Mouse (Mus musculus) heart, embryonic 12.5 days (tissue): ENCODE data around the gene Klhdc3. TPM values are rescaled to one million over a fixed set of nuclear protein-coding genes. Genes with fewer than 3 reads are reported as not detected.

Source experiments
- polyA plus RNA-seq: library from polyadenylated mRNA; unstranded; fragments of >200 nt; fragmentation: Nextera tagmentation; extraction: Ambion mirVana; gene quantifications from 2 replicates; pipeline ENCODE4 v1.2.1, GENCODE M21; 2016

Klhdc3 gene
- polyA plus RNA-seq, 1 experiment from 2014 or later = 149 TPM

Other genes starting within 250 kb of the Klhdc3 start
- gene Slc22a7, start 242.5 kb downstream of the Klhdc3 start, polyA plus RNA-seq = not detected in 2 replicates
- gene Ttbk1, start 193.2 kb downstream of the Klhdc3 start, polyA plus RNA-seq = 0.08 and 0.13 TPM in 2 replicates
- gene Dnph1, start 184.2 kb downstream of the Klhdc3 start, polyA plus RNA-seq = 24.2 and 25.9 TPM in 2 replicates
- 7.2 and 7.4 TPM in 2 replicates for gene Cul9, start 134.5 kb downstream of the Klhdc3 start, polyA plus RNA-seq
- 15.0 and 17.5 TPM in 2 replicates for gene Srf, start 124.7 kb downstream of the Klhdc3 start, polyA plus RNA-seq
- 68.5 and 71.4 TPM in 2 replicates for gene Ptk7, start 51.4 kb downstream of the Klhdc3 start, polyA plus RNA-seq
- 19.9 and 21.1 TPM in 2 replicates for gene Klc4, start 34.9 kb downstream of the Klhdc3 start, polyA plus RNA-seq
- gene Mrpl2, start 34.7 kb downstream of the Klhdc3 start, polyA plus RNA-seq = 90.9 and 99.0 TPM in 2 replicates
- gene Cul7, start 30.6 kb downstream of the Klhdc3 start, polyA plus RNA-seq = 48.1 and 53.1 TPM in 2 replicates
- 36.5 and 38.9 TPM in 2 replicates for gene Rrp36, start 6.6 kb downstream of the Klhdc3 start, polyA plus RNA-seq
- gene Mea1, start 2.1 kb downstream of the Klhdc3 start, polyA plus RNA-seq = 116 and 123 TPM in 2 replicates
- gene Ppp2r5d, start 24.2 kb upstream of the Klhdc3 start, polyA plus RNA-seq = 62.8 TPM in 2 replicates
- gene Pex6, start 30.5 kb upstream of the Klhdc3 start, polyA plus RNA-seq = 16.9 and 17.0 TPM in 2 replicates
- gene Gnmt, start 48.3 kb upstream of the Klhdc3 start, polyA plus RNA-seq = 0.38 and 0.90 TPM in 2 replicates
- 52.2 and 53.0 TPM in 2 replicates for gene Cnpy3, start 71.3 kb upstream of the Klhdc3 start, polyA plus RNA-seq
- 0.13 and 0.33 TPM in 2 replicates for gene Ptcra, start 82.8 kb upstream of the Klhdc3 start, polyA plus RNA-seq
- 41.7 and 41.9 TPM in 2 replicates for gene 2310039H08Rik, start 91.7 kb upstream of the Klhdc3 start, polyA plus RNA-seq
- 106 and 115 TPM in 2 replicates for gene Rpl7l1, start 101.8 kb upstream of the Klhdc3 start, polyA plus RNA-seq
- gene Bicral, start 177.6 kb upstream of the Klhdc3 start, polyA plus RNA-seq = 4.0 and 5.7 TPM in 2 replicates
- 52.4 and 55.1 TPM in 2 replicates for gene Tbcc, start 209.8 kb upstream of the Klhdc3 start, polyA plus RNA-seq
- gene Prph2, start 229.5 kb upstream of the Klhdc3 start, polyA plus RNA-seq = not detected in 2 replicates